Mouse (Mus musculus) erythroblast, adult 5-6 weeks (primary cell): ENCODE measurements around the gene Syn3. TPM values are rescaled to one million over a fixed set of nuclear protein-coding genes. Genes with fewer than 3 reads are reported as not detected.

ENCODE experiments used
- ATAC-seq: replicated peaks from 2 replicates; pipeline ENCODE4 v1.8.0; 2016; ENCODE audit warnings: moderate number of reproducible peaks, mild to moderate bottlenecking, moderate TSS enrichment, inconsistent platforms; ENCODE audit not compliant: poor library complexity, low FRiP score, severe bottlenecking
- total RNA-seq, 2 experiments: library from RNA; stranded (forward) in 1 of 2; stranded (reverse) in 1 of 2; fragments of 150-400 nt in 1 of 2; fragments of 200-764, 138-1000 nt in 1 of 2; gene quantifications; 2 replicates each; pipeline versions ENCODE4 v1.2.3 to v1.2.4; 2015 to 2017; ENCODE audit warnings: low replicate concordance in 2 of 2

Gene Syn3
- total RNA-seq, 2 experiments from 2014 or later = 0.77 TPM; not detected in 1

GRCm38 (mm10) chr10:86343931-86344330 lies 154.8 kb downstream of the Syn3 start:
- no peak for ATAC-seq

GRCm38 (mm10) chr10:86343362-86343761 lies 155.3 kb downstream of the Syn3 start:
- no peak for ATAC-seq

GRCm38 (mm10) chr10:86342713-86343112 lies 156.0 kb downstream of the Syn3 start:
- ATAC-seq = no peak

GRCm38 (mm10) chr10:86342151-86342550 lies 156.5 kb downstream of the Syn3 start:
- no peak for ATAC-seq

- no peak for ATAC-seq
Measured at GRCm38 (mm10) chr10:86341589-86341988, 157.1 kb downstream of the Syn3 start.

- ATAC-seq = no peak
Measured at GRCm38 (mm10) chr10:86340991-86341527, 157.6 kb downstream of the Syn3 start.

GRCm38 (mm10) chr10:86340421-86340820 lies 158.3 kb downstream of the Syn3 start:
- ATAC-seq = no peak

- no peak for ATAC-seq
Measured at GRCm38 (mm10) chr10:86339649-86340379, 158.9 kb downstream of the Syn3 start.

GRCm38 (mm10) chr10:86339121-86339520 lies 159.6 kb downstream of the Syn3 start:
- no peak for ATAC-seq

GRCm38 (mm10) chr10:86338121-86338715 lies 160.5 kb downstream of the Syn3 start:
- no peak for ATAC-seq

- ATAC-seq = no peak
Measured at GRCm38 (mm10) chr10:86337239-86337638, 161.5 kb downstream of the Syn3 start.

GRCm38 (mm10) chr10:86336506-86336905 lies 162.2 kb downstream of the Syn3 start:
- ATAC-seq = no peak

GRCm38 (mm10) chr10:86334581-86334980 lies 164.1 kb downstream of the Syn3 start:
- no peak for ATAC-seq

- no peak for ATAC-seq
Measured at GRCm38 (mm10) chr10:86332942-86333341, 165.8 kb downstream of the Syn3 start.

- no peak for ATAC-seq
Measured at GRCm38 (mm10) chr10:86331681-86332281, 166.9 kb downstream of the Syn3 start.

- ATAC-seq = no peak
Measured at GRCm38 (mm10) chr10:86330993-86331680, 167.6 kb downstream of the Syn3 start.

GRCm38 (mm10) chr10:86329241-86329882 lies 169.3 kb downstream of the Syn3 start:
- no peak for ATAC-seq

GRCm38 (mm10) chr10:86328691-86329090 lies 170.0 kb downstream of the Syn3 start:
- no peak for ATAC-seq

GRCm38 (mm10) chr10:86328143-86328542 lies 170.6 kb downstream of the Syn3 start:
- no peak for ATAC-seq

- no peak for ATAC-seq
Measured at GRCm38 (mm10) chr10:86325272-86325671, 173.4 kb downstream of the Syn3 start.
